Mouse (Mus musculus) erythroblast, embryonic 14.5 days (primary cell): ENCODE measurements around the gene Man1c1. TPM values are rescaled to one million over a fixed set of nuclear protein-coding genes. Genes with fewer than 3 reads are reported as not detected.

Source experiments
- H3K27me3 ChIP-seq: 2 replicates; pipeline ENCODE4 v1.6.1; 2012; ENCODE audit warnings: inconsistent platforms; ENCODE audit not compliant: control insufficient read depth
- H3K36me3 ChIP-seq: 2 replicates; pipeline ENCODE4 v1.6.1; 2012; ENCODE audit warnings: mild to moderate bottlenecking, inconsistent platforms; ENCODE audit not compliant: control insufficient read depth
- H3K4me1 ChIP-seq: 2 replicates; pipeline ENCODE4 v1.6.1; 2012; ENCODE audit warnings: inconsistent platforms; ENCODE audit not compliant: control insufficient read depth
- H3K4me3 ChIP-seq: replicated peaks from 2 replicates; pipeline ENCODE3; 2012; ENCODE audit warnings: moderate library complexity, mild to moderate bottlenecking, inconsistent platforms
- H3K9me3 ChIP-seq: 2 replicates; pipeline ENCODE4 v1.6.1; 2012; ENCODE audit warnings: low read length, inconsistent platforms, mixed read lengths; ENCODE audit not compliant: control insufficient read depth
- GATA1 ChIP-seq: IDR thresholded peaks from 2 replicates; pipeline ENCODE4 v1.6.1; 2012; ENCODE audit warnings: low read length, inconsistent platforms, mixed read lengths
- TAL1 ChIP-seq: IDR thresholded peaks from 3 replicates; pipeline ENCODE4 v1.6.1; 2012; ENCODE audit warnings: low read length, inconsistent platforms, mixed read lengths
- polyA plus RNA-seq: library from polyadenylated mRNA; stranded (reverse); fragments of >175 nt; gene quantifications from 2 replicates; pipeline ENCODE4 v1.2.3, GENCODE M21; 2012

Gene Man1c1
- polyA plus RNA-seq, 1 experiment: 0.07 TPM

DNA sequence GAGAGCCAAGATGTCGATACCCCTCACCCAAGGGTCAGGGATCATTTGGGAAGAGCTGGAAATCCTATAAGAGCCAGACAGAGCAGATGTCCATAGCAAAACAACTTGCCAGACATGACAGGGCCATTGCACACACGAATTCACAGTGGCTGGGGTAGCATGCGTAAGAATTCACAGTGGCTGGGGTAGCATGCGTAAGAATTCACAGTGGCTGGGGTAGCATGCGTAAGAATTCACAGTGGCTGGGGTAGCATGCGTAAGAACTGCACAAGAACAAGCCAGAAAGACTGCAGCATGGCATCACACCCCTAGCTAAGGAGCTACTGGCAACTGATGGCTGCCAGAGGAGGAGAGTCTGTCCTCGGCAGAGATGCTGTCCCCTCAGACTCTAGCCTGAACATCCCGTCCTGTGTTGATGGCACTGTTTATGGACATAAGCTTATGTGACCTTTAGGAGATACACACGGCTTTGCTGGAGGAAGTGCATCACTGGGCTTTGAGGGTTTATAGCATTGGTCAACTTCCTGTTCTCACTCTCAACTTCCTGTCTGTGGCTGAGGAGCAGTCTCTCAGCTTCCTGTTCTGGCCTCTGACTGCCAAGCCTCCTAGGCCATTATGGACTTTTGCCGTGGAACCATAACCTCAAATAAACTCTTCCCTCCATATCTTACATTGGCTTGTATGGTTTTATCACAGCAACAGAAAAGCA is 109.2 kb downstream of the Man1c1 start:
- Histone ChIP-seq H3K4me3 (no peak overlapping the region), H3K27me3 (no peaks in the 10 kb centered on the region), H3K9me3 (no peaks in the 10 kb centered on the region), H3K4me1 (peaks cover 2% of the 10 kb centered on the region; the same call in 1 of the 2 replicates), H3K36me3 (no peaks in the 10 kb centered on the region)
- TF ChIP-seq GATA1 (no peak), TAL1 (no peak)

DNA sequence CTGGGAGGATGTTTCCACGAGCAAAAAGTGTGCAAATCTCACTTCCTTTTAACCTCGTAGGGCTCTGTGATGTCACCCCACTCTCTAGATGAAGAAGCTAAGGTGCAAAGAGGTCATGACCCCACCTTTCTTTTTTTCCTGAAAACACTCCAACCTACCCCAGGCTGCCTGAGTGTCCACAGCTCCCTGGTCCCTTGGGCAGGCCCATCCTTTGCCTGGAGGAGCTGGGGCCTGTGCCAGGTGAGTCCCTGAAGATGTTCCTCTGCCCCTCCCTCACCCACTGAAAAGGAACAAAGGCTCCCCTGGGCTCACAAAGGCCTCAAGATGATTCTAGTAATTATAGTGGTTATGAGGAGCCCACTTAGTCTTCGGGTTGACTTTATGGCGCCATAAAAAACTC is 111.6 kb downstream of the Man1c1 start:
- no peaks in the 10 kb centered on the region; the same call in 1 of the 2 replicates for H3K36me3 ChIP-seq
- no peaks in the 10 kb centered on the region for H3K9me3 ChIP-seq
- no peaks in the 10 kb centered on the region for H3K27me3 ChIP-seq
- no peak overlapping the region for H3K4me3 ChIP-seq
- TF ChIP-seq GATA1 (no peak), TAL1 (no peak)
- H3K4me1 ChIP-seq: peaks cover 2% of the 10 kb centered on the region; the same call in 1 of the 2 replicates

DNA sequence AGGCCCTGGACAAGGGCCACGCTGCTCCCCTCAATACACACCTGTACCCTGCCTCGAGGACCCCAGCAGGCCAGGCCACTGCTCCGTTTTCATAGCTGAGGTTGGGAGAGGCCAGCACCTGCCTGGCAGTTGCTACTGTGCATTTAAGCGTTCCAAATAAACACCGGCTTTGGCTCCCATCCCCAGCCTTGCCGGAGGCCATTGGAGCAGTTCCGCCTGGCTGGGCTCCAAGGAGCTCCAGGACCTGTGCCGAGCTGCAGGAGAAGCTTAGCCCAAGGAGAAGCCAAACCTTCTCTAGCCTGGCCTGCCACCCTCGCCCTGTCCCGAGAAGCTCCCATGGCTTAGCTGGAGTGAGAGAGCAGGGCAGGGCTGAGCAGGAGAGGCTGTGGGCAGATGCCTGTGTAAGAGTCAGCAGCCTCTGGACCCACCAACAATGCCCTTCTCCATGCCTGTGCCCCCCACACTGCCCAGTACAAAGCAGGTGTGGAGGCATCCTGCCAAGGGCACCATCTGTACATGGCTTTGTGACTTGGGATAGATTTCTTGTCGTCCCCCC is 112.5 kb downstream of the Man1c1 start:
- Histone ChIP-seq H3K4me1 (no peaks in the 10 kb centered on the region), H3K9me3 (no peaks in the 10 kb centered on the region), H3K27me3 (no peaks in the 10 kb centered on the region), H3K4me3 (no peak overlapping the region), H3K36me3 (no peaks in the 10 kb centered on the region; the same call in 1 of the 2 replicates)
- no peak for TF ChIP-seq TAL1
- no peak for TF ChIP-seq GATA1

- TF ChIP-seq TAL1 (no peak), GATA1 (no peak)
- Histone ChIP-seq H3K4me3 (no peak overlapping the region), H3K27me3 (no peaks in the 10 kb centered on the region), H3K4me1 (no peaks in the 10 kb centered on the region), H3K9me3 (no peaks in the 10 kb centered on the region), H3K36me3 (no peaks in the 10 kb centered on the region; the same call in 1 of the 2 replicates)
Measured at GRCm38 (mm10) chr4:134590227-134590926, 113.7 kb downstream of the Man1c1 start.

- no peaks in the 10 kb centered on the region; the same call in 1 of the 2 replicates for H3K36me3 ChIP-seq
- no peaks in the 10 kb centered on the region for H3K4me1 ChIP-seq
- no peaks in the 10 kb centered on the region for H3K27me3 ChIP-seq
- no peak overlapping the region for H3K4me3 ChIP-seq
- H3K9me3 ChIP-seq: no peaks in the 10 kb centered on the region
- TF ChIP-seq GATA1 (no peak), TAL1 (no peak)
Measured at GRCm38 (mm10) chr4:134589786-134590185, 114.3 kb downstream of the Man1c1 start.

GRCm38 (mm10) chr4:134588951-134589350 is 115.1 kb downstream of the Man1c1 start:
- Histone ChIP-seq H3K4me1 (no peaks in the 10 kb centered on the region), H3K36me3 (no peaks in the 10 kb centered on the region; the same call in 1 of the 2 replicates), H3K9me3 (no peaks in the 10 kb centered on the region), H3K4me3 (no peak overlapping the region), H3K27me3 (no peaks in the 10 kb centered on the region)
- TF ChIP-seq TAL1 (no peak), GATA1 (no peak)

DNA sequence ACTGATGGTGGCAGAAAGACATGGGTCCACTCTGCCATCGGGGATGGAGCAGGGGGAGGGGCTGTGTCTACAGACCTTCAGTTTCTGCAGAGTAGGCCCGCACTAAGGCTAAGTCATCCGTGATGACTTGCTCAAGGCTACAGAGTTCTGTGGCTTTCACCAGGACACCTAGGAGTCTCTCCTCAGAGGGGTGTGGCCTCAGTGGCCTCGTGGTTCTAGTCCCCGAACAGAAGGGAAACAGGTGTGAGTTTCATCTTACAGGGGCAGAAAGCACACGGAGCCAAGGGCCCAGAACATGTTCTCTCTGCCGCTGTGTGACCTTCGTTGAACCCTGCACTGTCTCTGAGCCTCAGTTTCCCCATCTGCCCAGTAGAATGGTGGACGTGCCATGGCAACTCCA is 115.8 kb downstream of the Man1c1 start:
- H3K27me3 ChIP-seq: no peaks in the 10 kb centered on the region
- H3K36me3 ChIP-seq: no peaks in the 10 kb centered on the region; the same call in 1 of the 2 replicates
- no peaks in the 10 kb centered on the region for H3K4me1 ChIP-seq
- TF ChIP-seq TAL1 (no peak), GATA1 (no peak)
- no peaks in the 10 kb centered on the region for H3K9me3 ChIP-seq
- H3K4me3 ChIP-seq: no peak overlapping the region

- no peaks in the 10 kb centered on the region for H3K27me3 ChIP-seq
- no peak overlapping the region for H3K4me3 ChIP-seq
- TF ChIP-seq TAL1 (no peak), GATA1 (no peak)
- no peaks in the 10 kb centered on the region; the same call in 1 of the 2 replicates for H3K36me3 ChIP-seq
- no peaks in the 10 kb centered on the region for H3K9me3 ChIP-seq
- H3K4me1 ChIP-seq: no peaks in the 10 kb centered on the region
Measured at GRCm38 (mm10) chr4:134587636-134588197, 116.4 kb downstream of the Man1c1 start.

DNA sequence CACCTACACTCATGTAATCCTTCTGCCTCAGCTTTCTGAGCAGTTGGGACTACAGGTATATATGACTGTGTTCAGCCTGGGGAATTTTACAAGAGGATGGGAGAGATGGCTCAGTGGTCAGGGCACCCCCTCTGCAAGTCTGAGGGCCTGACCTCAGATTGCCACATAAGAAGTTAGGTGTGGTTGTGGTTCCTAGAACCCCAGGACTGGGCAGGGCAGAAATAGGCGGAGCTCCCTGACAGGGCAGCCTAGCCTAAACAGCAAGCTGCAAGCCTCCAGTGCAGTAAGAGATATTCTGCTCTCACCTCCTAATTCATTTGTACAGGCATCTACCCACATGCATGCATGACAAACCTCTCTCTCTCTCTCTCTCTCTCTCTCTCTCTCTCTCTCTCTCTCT is 117.5 kb downstream of the Man1c1 start:
- no peaks in the 10 kb centered on the region for H3K4me1 ChIP-seq
- no peaks in the 10 kb centered on the region for H3K9me3 ChIP-seq
- TF ChIP-seq TAL1: no peak
- TF ChIP-seq GATA1: no peak
- no peaks in the 10 kb centered on the region for H3K27me3 ChIP-seq
- H3K36me3 ChIP-seq: no peaks in the 10 kb centered on the region; the same call in 1 of the 2 replicates
- H3K4me3 ChIP-seq: no peak overlapping the region
